Mouse (Mus musculus) heart, embryonic 16.5 days (tissue): ENCODE data around the gene Paox. TPM values are rescaled to one million over a fixed set of nuclear protein-coding genes. Genes with fewer than 3 reads are reported as not detected.
A peak's percentile ranks its signal among the peaks of the same experiment; 100 is the strongest.

Source experiments
- ATAC-seq: fragments of 200-750 bp; cut with Nextera tagmentation; replicated peaks from 2 replicates; pipeline ENCODE4 v1.8.0; 2017; ENCODE audit warnings: moderate number of reproducible peaks; ENCODE audit not compliant: insufficient read depth, low FRiP score; ENCODE audit errors: extremely low read depth
- H3K27ac ChIP-seq: fragments of 300-500 bp; sonication (generic); 2 replicates; pipeline ENCODE4 v1.5.1; 2014; ENCODE audit warnings: mild to moderate bottlenecking, low read length, control low read depth, moderate library complexity
- H3K27me3 ChIP-seq: fragments of 300-500 bp; sonication (generic); 2 replicates; pipeline ENCODE4 v1.6.1; 2014; ENCODE audit warnings: low read length, mixed read lengths; ENCODE audit not compliant: control insufficient read depth, insufficient read depth
- H3K36me3 ChIP-seq: fragments of 300-500 bp; sonication (generic); 2 replicates; pipeline ENCODE4 v1.6.1; 2014; ENCODE audit not compliant: control insufficient read depth, insufficient read depth
- H3K4me1 ChIP-seq: fragments of 300-500 bp; sonication (generic); 2 replicates; pipeline ENCODE4 v1.6.1; 2014; ENCODE audit warnings: low read length, mixed read lengths; ENCODE audit not compliant: control insufficient read depth, insufficient read depth
- H3K4me2 ChIP-seq: fragments of 300-500 bp; sonication (generic); 2 replicates; pipeline ENCODE4 v1.6.1; 2014; ENCODE audit warnings: low read depth, mild to moderate bottlenecking, control low read depth, low read length
- H3K4me3 ChIP-seq: fragments of 300-500 bp; sonication (generic); 2 replicates; pipeline ENCODE4 v1.5.1; 2014; ENCODE audit warnings: mild to moderate bottlenecking, control low read depth, low read length
- H3K9ac ChIP-seq: fragments of 300-500 bp; sonication (generic); 2 replicates; pipeline ENCODE4 v1.6.1; 2014; ENCODE audit warnings: low read length, control low read depth
- H3K9me3 ChIP-seq: fragments of 300-500 bp; sonication (generic); replicated peaks from 2 replicates; pipeline ENCODE4 v1.6.1; 2016; ENCODE audit warnings: low read length; ENCODE audit not compliant: control insufficient read depth
- WGBS: fragments of 180-500 bp; shearing (Covaris S2); extraction: QIAGEN DNeasy Blood & Tissue Kit; methylation state at CpG from one replicate; pipeline ENCODE4 v1.1.7; 2014; 5-methylcytosine and 5-hydroxymethylcytosine counted together
- polyA plus RNA-seq: library from polyadenylated mRNA; unstranded; fragments of >200 nt; fragmentation: Nextera tagmentation; extraction: Ambion mirVana; gene quantifications from 2 replicates; pipeline ENCODE4 v1.2.1, GENCODE M21; 2015

The Paox gene
- 9.5 and 12.9 TPM in 2 replicates for polyA plus RNA-seq

- 1% methylated on average over 23 of the region's 23 CpGs for WGBS
- peak within 1 kb of the TSS; percentile 75 for H3K4me3 ChIP-seq
- peaks cover 14% of the 10 kb centered on the region for H3K36me3 ChIP-seq
- no peaks in the 10 kb centered on the region for H3K27me3 ChIP-seq
- ATAC-seq: peak; percentile 80
- no peaks in the 10 kb centered on the region for H3K9me3 ChIP-seq
- peak within 1 kb of the TSS; percentile 90 for H3K9ac ChIP-seq
- 0 out of 2 replicates have a peak, but pooled peaks cover 3% of the 10 kb centered on the region for H3K4me1 ChIP-seq
- peak within 1 kb of the TSS; percentile 94 for H3K27ac ChIP-seq
- peak within 1 kb of the TSS; percentile 80 for H3K4me2 ChIP-seq
Measured at GRCm38 (mm10) chr7:140115583-140116328, at the start of gene Paox. Paox (plus strand) TSS chr7:140115799.

- H3K9me3 ChIP-seq: no peaks in the 10 kb centered on the region
- 56% methylated on average over 6 of the region's 6 CpGs for WGBS
- no peak overlapping the region for H3K4me3 ChIP-seq
- H3K4me2 ChIP-seq: no peak overlapping the region
- H3K27me3 ChIP-seq: peaks cover 49% of the 10 kb centered on the region
- H3K9ac ChIP-seq: no peak overlapping the region
- no peak overlapping the region for H3K27ac ChIP-seq
- no peaks in the 10 kb centered on the region for H3K4me1 ChIP-seq
- ATAC-seq: no peak
- no peaks in the 10 kb centered on the region for H3K36me3 ChIP-seq
Measured at GRCm38 (mm10) chr7:140067397-140067796, 48.2 kb upstream of the Paox start.

GRCm38 (mm10) chr7:140070042-140070711 lies 45.4 kb upstream of the Paox start:
- peaks cover 28% of the 10 kb centered on the region for H3K27me3 ChIP-seq
- no peak overlapping the region for H3K27ac ChIP-seq
- H3K9ac ChIP-seq: peak overlapping the region; percentile 67
- no peaks in the 10 kb centered on the region for H3K36me3 ChIP-seq
- ATAC-seq: no peak
- H3K9me3 ChIP-seq: no peaks in the 10 kb centered on the region
- no peaks in the 10 kb centered on the region for H3K4me1 ChIP-seq
- WGBS: 31% methylated on average over 35 of the region's 39 CpGs
- H3K4me2 ChIP-seq: peak overlapping the region; percentile 68
- peak overlapping the region; percentile 42 for H3K4me3 ChIP-seq

- Histone ChIP-seq H3K9ac (no peak overlapping the region), H3K9me3 (no peaks in the 10 kb centered on the region), H3K4me2 (no peak overlapping the region), H3K4me1 (peaks cover 5% of the 10 kb centered on the region; the same call in 1 of the 2 replicates), H3K27ac (no peak overlapping the region), H3K36me3 (no peaks in the 10 kb centered on the region), H3K4me3 (no peak overlapping the region), H3K27me3 (peaks cover 44% of the 10 kb centered on the region)
- 73% methylated on average over 6 of the region's 6 CpGs for WGBS
- ATAC-seq: no peak
Measured at GRCm38 (mm10) chr7:140077698-140078097, 37.9 kb upstream of the Paox start.

- no peak overlapping the region for H3K4me2 ChIP-seq
- ATAC-seq: no peak
- no peak overlapping the region for H3K9ac ChIP-seq
- no peak overlapping the region for H3K4me3 ChIP-seq
- H3K36me3 ChIP-seq: no peaks in the 10 kb centered on the region
- no peak overlapping the region for H3K27ac ChIP-seq
- peaks cover 5% of the 10 kb centered on the region; the same call in 1 of the 2 replicates for H3K4me1 ChIP-seq
- WGBS: 7% methylated on average over 5 of the region's 5 CpGs
- no peaks in the 10 kb centered on the region for H3K9me3 ChIP-seq
- H3K27me3 ChIP-seq: peaks cover 45% of the 10 kb centered on the region
Measured at GRCm38 (mm10) chr7:140078711-140079110, 36.9 kb upstream of the Paox start.

- no peak overlapping the region for H3K27ac ChIP-seq
- H3K9ac ChIP-seq: no peak overlapping the region
- H3K4me1 ChIP-seq: peaks cover 5% of the 10 kb centered on the region; the same call in 1 of the 2 replicates
- ATAC-seq: 0 out of 2 replicates have a peak, but pooled peaks have one; percentile 49
- peak overlapping the region; percentile 25 for H3K4me3 ChIP-seq
- H3K36me3 ChIP-seq: no peaks in the 10 kb centered on the region
- H3K27me3 ChIP-seq: peaks cover 49% of the 10 kb centered on the region
- no peaks in the 10 kb centered on the region for H3K9me3 ChIP-seq
- peak overlapping the region; percentile 35 for H3K4me2 ChIP-seq
- 4% methylated on average over 24 of the region's 24 CpGs for WGBS
Measured at GRCm38 (mm10) chr7:140080503-140081156, 35.0 kb upstream of the Paox start.

GRCm38 (mm10) chr7:140081408-140082241 lies 34.0 kb upstream of the Paox start:
- H3K27me3 ChIP-seq: peaks cover 49% of the 10 kb centered on the region
- no peak overlapping the region for H3K4me2 ChIP-seq
- H3K36me3 ChIP-seq: no peaks in the 10 kb centered on the region
- H3K4me1 ChIP-seq: peaks cover 5% of the 10 kb centered on the region; the same call in 1 of the 2 replicates
- no peak overlapping the region for H3K27ac ChIP-seq
- ATAC-seq: no peak
- H3K9ac ChIP-seq: no peak overlapping the region
- no peaks in the 10 kb centered on the region for H3K9me3 ChIP-seq
- no peak overlapping the region for H3K4me3 ChIP-seq
- WGBS: 21% methylated on average over 20 of the region's 20 CpGs

- no peak for ATAC-seq
- Histone ChIP-seq H3K27ac (no peak within 1 kb of the TSS), H3K9ac (no peak within 1 kb of the TSS), H3K36me3 (no peaks in the 10 kb centered on the region), H3K4me3 (no peak within 1 kb of the TSS), H3K4me1 (peaks cover 5% of the 10 kb centered on the region; the same call in 1 of the 2 replicates), H3K27me3 (peaks cover 49% of the 10 kb centered on the region), H3K4me2 (no peak within 1 kb of the TSS), H3K9me3 (no peaks in the 10 kb centered on the region)
- 9% methylated on average over 18 of the region's 18 CpGs for WGBS
Measured at GRCm38 (mm10) chr7:140082242-140082678, 33.3 kb upstream of the Paox start, which contains the start of gene Caly. Caly (minus strand) TSS chr7:140082548.
